Mouse (Mus musculus) liver, postnatal 0 days (tissue): ENCODE results near the gene Ptpn12. TPM values are rescaled to one million over a fixed set of nuclear protein-coding genes. Genes with fewer than 3 reads are reported as not detected.

Source experiments
- ATAC-seq: fragments of 200-750 bp; cut with Nextera tagmentation; 2 replicates; pipeline ENCODE4 v1.8.0; 2017; ENCODE audit warnings: mild to moderate bottlenecking, moderate library complexity
- DNase-seq: peaks from one replicate; pipeline ENCODE4 v3.0.0-alpha.2; 2016
- H3K27ac ChIP-seq: fragments of 300-500 bp; sonication (generic); 2 replicates; pipeline ENCODE4 v1.5.1; 2014; ENCODE audit warnings: antibody characterized with exemption, moderate library complexity, mild to moderate bottlenecking, low read depth
- H3K27me3 ChIP-seq: fragments of 300-500 bp; sonication (generic); 2 replicates; pipeline ENCODE4 v1.6.1; 2014; ENCODE audit warnings: low read length, control low read depth, mixed read lengths; ENCODE audit not compliant: insufficient read depth
- H3K36me3 ChIP-seq: fragments of 300-500 bp; sonication (generic); replicated peaks from 2 replicates; pipeline ENCODE4 v1.6.1; 2014; ENCODE audit warnings: mild to moderate bottlenecking, control low read depth, low read length, moderate library complexity, mixed read lengths; ENCODE audit not compliant: insufficient read depth
- H3K4me1 ChIP-seq: fragments of 300-500 bp; sonication (generic); 2 replicates; pipeline ENCODE4 v1.6.1; 2014; ENCODE audit warnings: antibody characterized with exemption, mild to moderate bottlenecking, control low read depth; ENCODE audit not compliant: insufficient read depth
- H3K4me2 ChIP-seq: fragments of 300-500 bp; sonication (generic); 2 replicates; pipeline ENCODE4 v1.6.1; 2014; ENCODE audit warnings: low read depth, mild to moderate bottlenecking, low read length, moderate library complexity, mixed read lengths
- H3K4me3 ChIP-seq: fragments of 300-500 bp; sonication (generic); 2 replicates; pipeline ENCODE4 v1.5.1; 2014; ENCODE audit warnings: low read depth, low read length
- H3K9ac ChIP-seq: fragments of 300-500 bp; sonication (generic); replicated peaks from 2 replicates; pipeline ENCODE4 v1.6.1; 2014; ENCODE audit warnings: mild to moderate bottlenecking, moderate library complexity
- H3K9me3 ChIP-seq: fragments of 300-500 bp; sonication (generic); 2 replicates; pipeline ENCODE4 v1.6.1; 2016; ENCODE audit warnings: mild to moderate bottlenecking, control low read depth, low read length, mixed read lengths
- CTCF ChIP-seq: sonication (generic); IDR thresholded peaks from 2 replicates; pipeline ENCODE4 v1.5.1; 2016; ENCODE audit warnings: antibody characterized with exemption, low read depth
- EP300 ChIP-seq: IDR thresholded peaks from 2 replicates; pipeline ENCODE4 v1.6.1; 2016; ENCODE audit warnings: antibody characterized with exemption, low read depth, mild to moderate bottlenecking
- WGBS: fragments of 180-500 bp; shearing (Covaris S2); extraction: QIAGEN DNeasy Blood & Tissue Kit; methylation state at CpG from one replicate; pipeline ENCODE4 v1.1.7; 2014; ENCODE audit not compliant: insufficient replicate concordance; 5-methylcytosine and 5-hydroxymethylcytosine counted together
- polyA plus RNA-seq: library from polyadenylated mRNA; unstranded; fragments of >200 nt; fragmentation: Nextera tagmentation; extraction: Ambion mirVana; gene quantifications from 2 replicates; pipeline ENCODE4 v1.2.1, GENCODE M21; 2015

Ptpn12 gene
- polyA plus RNA-seq: 11.3 and 12.5 TPM in 2 replicates

DNA sequence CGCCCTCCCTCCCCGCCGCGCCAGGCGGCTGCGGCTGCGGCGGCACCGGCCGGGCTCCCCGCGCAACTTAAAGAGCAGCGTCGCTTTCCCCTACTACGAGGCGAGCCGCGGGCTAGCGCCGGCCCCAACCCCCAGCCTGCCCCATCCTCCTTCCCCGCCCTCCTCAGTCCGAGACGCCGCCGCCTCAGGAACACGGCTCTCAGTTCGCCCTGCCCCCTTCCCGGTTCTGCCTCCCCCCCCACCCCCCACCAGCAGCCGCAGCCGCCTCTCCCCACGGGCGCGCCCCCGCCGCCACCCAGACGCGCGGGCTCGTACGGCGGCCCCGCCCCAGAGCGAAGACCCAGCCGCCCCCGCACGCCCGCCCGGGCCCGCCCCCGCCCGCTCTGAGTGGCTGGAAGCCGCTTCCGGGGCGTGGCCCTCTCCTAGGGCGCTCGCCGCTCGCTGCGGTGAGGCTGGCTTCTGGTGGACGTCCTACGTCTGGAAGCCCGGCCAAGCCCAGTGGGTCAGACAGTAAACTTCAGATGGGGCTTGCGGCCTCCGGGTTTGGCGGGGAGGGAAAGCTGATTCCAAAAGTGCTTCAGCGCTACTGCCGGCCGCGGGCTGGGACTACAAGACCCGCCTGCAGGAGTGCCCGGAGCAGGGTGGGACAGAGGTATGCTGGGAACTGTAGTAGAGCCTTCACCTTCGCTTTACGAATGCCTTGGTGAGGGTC lies at the start of gene Ptpn12:
Gene Ptpn12 (minus strand): TSS at position 92 of the 712 bp plus-strand sequence.
- peak within 1 kb of the TSS; percentile 98 for H3K9ac ChIP-seq
- H3K4me1 ChIP-seq: peaks cover 19% of the 10 kb centered on the region
- peak within 1 kb of the TSS; percentile 80 for H3K4me2 ChIP-seq
- H3K27me3 ChIP-seq: no peaks in the 10 kb centered on the region
- peak; percentile 98 for DNase-seq
- H3K4me3 ChIP-seq: peak within 1 kb of the TSS; percentile 99
- H3K36me3 ChIP-seq: no peaks in the 10 kb centered on the region
- TF ChIP-seq CTCF (peak; percentile 44), EP300 (peak; percentile 17; the same call in 1 of the 2 replicates)
- H3K9me3 ChIP-seq: no peaks in the 10 kb centered on the region
- peak within 1 kb of the TSS; percentile 98 for H3K27ac ChIP-seq
- under 1% methylated on average over 32 of the region's 73 CpGs for WGBS
- peak; percentile 93 for ATAC-seq

DNA sequence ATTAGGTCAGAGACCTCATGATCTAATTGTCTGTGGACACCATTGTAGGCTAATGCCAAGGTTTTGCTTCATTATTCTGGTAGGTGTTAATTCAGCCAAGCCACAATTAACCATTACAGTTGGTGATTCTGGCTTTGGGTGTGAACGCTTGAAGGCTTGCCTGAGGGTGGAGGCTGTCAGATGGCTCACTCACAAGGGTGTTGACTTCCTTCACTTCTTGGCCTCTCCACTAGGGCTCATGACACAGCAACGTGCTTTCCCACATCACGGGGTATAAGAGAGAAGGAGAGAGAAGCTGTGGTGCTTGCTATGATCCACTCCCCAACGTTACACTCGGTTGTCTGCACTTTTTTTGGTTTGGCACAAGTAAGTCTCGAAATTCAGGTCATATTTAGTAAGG lies 35.5 kb upstream of the Ptpn12 start:
- ATAC-seq (no peak), DNase-seq (no peak)
- 61% methylated on average over 6 of the region's 6 CpGs for WGBS
- Histone ChIP-seq H3K9ac (no peak overlapping the region), H3K4me1 (no peaks in the 10 kb centered on the region), H3K27me3 (no peaks in the 10 kb centered on the region), H3K9me3 (no peaks in the 10 kb centered on the region), H3K36me3 (no peaks in the 10 kb centered on the region), H3K27ac (no peak overlapping the region), H3K4me3 (no peak overlapping the region), H3K4me2 (no peak overlapping the region)
- TF ChIP-seq CTCF (no peak), EP300 (no peak)

GRCm38 (mm10) chr5:21057217-21057616 lies 1.5 kb upstream of the Ptpn12 start:
- Histone ChIP-seq H3K4me2 (peak overlapping the region; percentile 80), H3K4me1 (peaks cover 9% of the 10 kb centered on the region; the same call in 1 of the 2 replicates), H3K4me3 (peak overlapping the region; percentile 99), H3K9ac (no peak overlapping the region), H3K9me3 (no peaks in the 10 kb centered on the region), H3K27me3 (no peaks in the 10 kb centered on the region), H3K36me3 (no peaks in the 10 kb centered on the region), H3K27ac (peak overlapping the region; percentile 98)
- DNase-seq: no peak
- TF ChIP-seq EP300: no peak
- TF ChIP-seq CTCF: no peak
- ATAC-seq: no peak
- WGBS: 59% methylated on average over 2 of the region's 2 CpGs

- peak overlapping the region; percentile 99 for H3K4me3 ChIP-seq
- ATAC-seq (no peak), DNase-seq (no peak)
- H3K27me3 ChIP-seq: no peaks in the 10 kb centered on the region
- WGBS: 1% methylated on average over 8 of the region's 8 CpGs
- H3K27ac ChIP-seq: peak overlapping the region; percentile 98
- no peaks in the 10 kb centered on the region for H3K36me3 ChIP-seq
- peak overlapping the region; percentile 80 for H3K4me2 ChIP-seq
- no peaks in the 10 kb centered on the region for H3K9me3 ChIP-seq
- TF ChIP-seq CTCF (no peak), EP300 (no peak)
- peak overlapping the region; percentile 98 for H3K9ac ChIP-seq
- H3K4me1 ChIP-seq: peaks cover 13% of the 10 kb centered on the region
These were observed 884 bp upstream of the Ptpn12 start for GRCm38 (mm10) chr5:21056595-21056994.

DNA sequence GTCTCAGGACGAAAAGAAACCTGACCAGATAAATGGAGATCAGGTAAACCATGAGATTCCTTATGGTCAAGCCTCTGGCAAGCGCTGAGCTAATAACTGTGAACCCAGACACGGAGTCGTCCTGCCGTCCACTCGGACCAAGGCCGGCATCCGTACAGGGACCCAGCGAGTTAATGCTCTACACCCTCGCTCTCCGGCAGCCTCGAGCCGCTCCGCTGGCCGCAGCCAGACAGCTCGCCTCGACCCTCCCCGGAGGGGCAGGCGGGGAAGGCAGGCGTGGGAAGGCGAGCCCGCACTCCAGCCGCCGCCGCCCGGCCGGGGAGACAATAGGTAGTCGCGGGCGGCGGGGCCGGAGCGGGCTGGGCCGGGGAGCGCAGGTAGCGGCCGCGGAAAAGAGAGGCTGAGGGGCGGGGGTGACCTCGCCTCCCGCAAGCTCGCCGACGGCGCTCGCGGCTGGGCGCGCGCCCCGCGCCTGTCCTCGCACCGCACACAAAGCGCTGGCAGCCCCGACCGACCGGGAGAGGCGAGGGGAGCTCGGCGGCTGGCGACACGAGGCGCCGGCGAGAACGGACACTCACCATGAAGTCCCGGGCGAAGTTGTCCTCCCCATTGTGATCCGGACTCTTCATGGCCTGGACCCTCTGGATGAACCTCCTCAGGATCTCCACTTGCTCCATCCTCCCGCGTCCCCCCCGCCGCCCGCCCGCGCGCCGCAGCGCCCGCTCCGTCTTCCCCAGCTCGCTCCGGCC lies 466 bp downstream of the Ptpn12 start:
- Histone ChIP-seq H3K4me3 (peak overlapping the region; percentile 99), H3K4me1 (peaks cover 27% of the 10 kb centered on the region), H3K4me2 (peak overlapping the region; percentile 80), H3K27ac (peak overlapping the region; percentile 98), H3K9ac (peak overlapping the region; percentile 98), H3K9me3 (no peaks in the 10 kb centered on the region), H3K27me3 (no peaks in the 10 kb centered on the region), H3K36me3 (no peaks in the 10 kb centered on the region)
- TF ChIP-seq EP300 (no peak), CTCF (no peak)
- peak; percentile 67 for DNase-seq
- under 1% methylated on average over 69 of the region's 84 CpGs for WGBS
- peak; percentile 14 for ATAC-seq

DNA sequence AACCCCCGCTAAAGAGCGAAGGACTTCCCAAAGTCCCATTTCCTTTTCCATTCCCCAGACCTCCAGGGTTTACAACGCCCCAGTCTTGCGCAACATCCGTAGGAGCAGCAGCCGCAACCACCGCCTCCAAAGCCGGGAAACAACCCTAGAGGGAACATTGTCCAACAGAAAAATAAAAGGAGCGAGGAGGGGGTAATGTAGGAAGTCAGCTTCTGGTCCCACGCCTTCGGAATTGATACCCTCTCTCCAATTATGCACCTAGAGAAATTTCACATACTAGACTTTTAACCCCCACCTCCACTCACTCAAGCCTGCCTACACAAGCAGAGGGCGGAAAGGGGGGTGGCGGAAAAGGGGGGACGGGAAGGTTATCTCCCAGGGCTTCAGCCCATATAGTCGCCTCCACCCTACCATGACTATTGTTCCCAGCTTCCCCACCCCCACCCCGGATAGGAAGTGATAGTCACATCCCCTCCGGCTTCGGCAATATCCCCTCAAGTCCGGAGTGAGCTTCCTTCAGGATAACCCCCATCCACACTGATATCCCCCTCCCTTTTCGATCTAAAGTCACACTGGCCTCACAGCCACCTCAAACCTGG lies 1.1 kb downstream of the Ptpn12 start:
- peak overlapping the region; percentile 80 for H3K4me2 ChIP-seq
- H3K27ac ChIP-seq: peak overlapping the region; percentile 98
- DNase-seq (peak; percentile 79), ATAC-seq (0 out of 2 replicates have a peak, but pooled peaks have one; percentile 5)
- peak overlapping the region; percentile 99 for H3K4me3 ChIP-seq
- under 1% methylated on average over 20 of the region's 20 CpGs for WGBS
- TF ChIP-seq EP300: peak; percentile 58; the same call in 1 of the 2 replicates
- no peak for TF ChIP-seq CTCF
- H3K4me1 ChIP-seq: peaks cover 30% of the 10 kb centered on the region
- peak overlapping the region; percentile 98 for H3K9ac ChIP-seq
- no peaks in the 10 kb centered on the region for H3K9me3 ChIP-seq
- no peaks in the 10 kb centered on the region for H3K27me3 ChIP-seq
- H3K36me3 ChIP-seq: no peaks in the 10 kb centered on the region
